Mouse (Mus musculus): ENCODE results near the gene Gm26558.

DNA sequence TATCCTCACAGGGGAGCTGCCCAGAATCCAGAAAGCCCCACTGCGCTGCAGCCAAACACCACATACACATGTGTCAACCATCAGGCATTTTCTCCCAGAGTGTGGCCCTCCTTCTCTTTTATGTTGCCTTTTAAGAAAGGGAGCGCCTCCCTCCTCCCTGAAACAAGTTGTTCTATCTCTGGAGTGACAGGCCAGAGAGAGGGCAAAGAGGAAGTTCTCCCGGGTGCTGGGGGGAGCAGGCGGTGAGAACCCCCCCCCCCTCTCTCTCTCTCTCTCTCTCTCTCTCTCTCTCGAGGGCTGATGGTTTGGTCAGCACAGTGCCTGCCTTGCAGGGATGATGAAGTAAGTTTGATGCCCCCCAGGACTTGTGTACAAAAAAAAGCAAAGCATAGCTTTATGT lies 40.5 kb upstream of the Gm26558 start:
- no peak for TF ChIP-seq CTCF (IDR thresholded peaks at IDR 0.05; ENCODE audit: borderline replicate concordance, extremely low read depth, insufficient read depth, insufficient read length)
- no peak for TF ChIP-seq POLR2A (IDR thresholded peaks at IDR 0.05; ENCODE audit: borderline replicate concordance, extremely low read depth, insufficient read depth, insufficient read length, poor library complexity, severe bottlenecking)

Data from brain, embryonic 14.5 days (tissue).